Mouse (Mus musculus): Measurements from ENCODE around the gene Hmox1.

GRCm38 (mm10) chr8:75137536-75137935 is 44.1 kb downstream of the Hmox1 start:
- TF ChIP-seq CTCF (IDR thresholded peaks at IDR 0.05; ENCODE audit: control insufficient read depth, insufficient read depth, insufficient replicate concordance, low read depth, low read length) (no peak), POLR2A (IDR thresholded peaks at IDR 0.05; ENCODE audit: control insufficient read depth, low read depth, low read length) (no peak)
